19 mouse cellular contexts compared by ENCODE assay signal in the genomic region with DNA sequence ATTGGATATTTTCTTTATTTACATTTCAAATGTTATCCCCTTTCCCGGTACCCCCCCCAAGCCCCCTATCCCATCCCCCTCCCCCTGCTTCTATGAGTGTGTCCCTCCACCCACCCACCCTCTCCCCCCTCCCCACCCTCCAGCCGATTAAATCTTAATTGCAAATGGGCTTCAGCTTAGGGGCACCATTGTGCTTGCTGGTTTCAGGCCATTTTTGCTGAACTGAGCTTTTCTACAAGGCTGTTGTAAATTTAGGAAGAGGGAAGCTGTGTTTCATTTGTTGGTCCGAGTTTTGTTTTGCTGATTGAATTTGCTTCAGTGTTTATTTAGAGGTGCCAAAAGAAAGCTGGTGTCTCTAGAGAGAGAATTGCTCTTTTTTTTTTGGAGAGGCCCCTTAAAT.
"Had no signal": no experiment of that assay in that cellular context is flagged by ENCODE, and none has a peak within 500 bp of the region (broad histone marks: within the 10 kb centered on the region; RNA-seq: fewer than 3 reads in every experiment).

No protein-coding gene starts in this region.

- H3K4me3 ChIP-seq: liver, embryonic 13.5 days; liver, embryonic 15.5 days; lung, embryonic 15.5 days; megakaryocyte, embryonic 14.5 days; midbrain, embryonic 15.5 days; neural tube, embryonic 12.5 days had no signal

- ATAC-seq: liver, postnatal 0 days; lung, postnatal 0 days; midbrain, embryonic 15.5 days had no signal

- H3K27me3 ChIP-seq: liver, embryonic 15.5 days; lung, embryonic 15.5 days had no signal

- H3K9me3 ChIP-seq: liver, embryonic 13.5 days; liver, embryonic 15.5 days; lung, embryonic 15.5 days; megakaryocyte, embryonic 14.5 days; midbrain, embryonic 15.5 days; neural tube, embryonic 12.5 days had no signal

- H3K36me3 ChIP-seq: liver, embryonic 13.5 days; liver, embryonic 15.5 days; lung, embryonic 15.5 days; midbrain, embryonic 15.5 days; neural tube, embryonic 12.5 days had no signal

- H3K4me2 ChIP-seq: liver, embryonic 13.5 days; liver, embryonic 15.5 days; lung, embryonic 15.5 days; midbrain, embryonic 15.5 days; neural tube, embryonic 12.5 days had no signal

- H3K9ac ChIP-seq: liver, embryonic 13.5 days; liver, embryonic 15.5 days; liver, postnatal 0 days; lung, embryonic 15.5 days; midbrain, embryonic 15.5 days; neural tube, embryonic 12.5 days had no signal

- H3K4me1 ChIP-seq: liver, embryonic 13.5 days; liver, embryonic 15.5 days; midbrain, embryonic 15.5 days; neural tube, embryonic 12.5 days had no signal

- DNase-seq: liver, embryonic 13.5 days; liver, postnatal 0 days; lung, adult 2 months; lung, postnatal 14 days; lung, postnatal 36 days; retina, postnatal 1 day; right cerebral cortex, adult 18-20 months; right cerebral cortex, postnatal 25 days; right cerebral cortex, postnatal 4 days; spleen, adult 18-20 months; thymus, adult 18-20 months; thymus, postnatal 14 days; thymus, postnatal 36 days had no signal

- H3K27ac ChIP-seq: liver, embryonic 13.5 days; liver, embryonic 15.5 days; lung, embryonic 15.5 days; midbrain, embryonic 15.5 days; neural tube, embryonic 12.5 days had no signal
